Mouse (Mus musculus) C2C12 (cell line): ENCODE measurements around the gene Nacc2.

Experiments
- CEBPB ChIP-seq: IDR thresholded peaks from one replicate; pipeline ENCODE4 v1.6.1; 2011; ENCODE audit warnings: low read depth, mild to moderate bottlenecking, control low read depth, moderate library complexity
- CTCF ChIP-seq: IDR thresholded peaks from one replicate; pipeline ENCODE4 v1.5.1; 2011; ENCODE audit not compliant: control insufficient read depth, insufficient read depth, insufficient read length
- MAX ChIP-seq: IDR thresholded peaks from one replicate; pipeline ENCODE4 v1.6.1; 2011; ENCODE audit warnings: mild to moderate bottlenecking, control low read depth
- MYOD1 ChIP-seq: IDR thresholded peaks from one replicate; pipeline ENCODE4 v1.6.1; 2011; ENCODE audit warnings: low read depth; ENCODE audit not compliant: control insufficient read depth, insufficient read length
- USF1 ChIP-seq: IDR thresholded peaks from one replicate; pipeline ENCODE4 v1.6.1; 2011; ENCODE audit warnings: low read depth, mild to moderate bottlenecking, control low read depth, moderate library complexity

DNA sequence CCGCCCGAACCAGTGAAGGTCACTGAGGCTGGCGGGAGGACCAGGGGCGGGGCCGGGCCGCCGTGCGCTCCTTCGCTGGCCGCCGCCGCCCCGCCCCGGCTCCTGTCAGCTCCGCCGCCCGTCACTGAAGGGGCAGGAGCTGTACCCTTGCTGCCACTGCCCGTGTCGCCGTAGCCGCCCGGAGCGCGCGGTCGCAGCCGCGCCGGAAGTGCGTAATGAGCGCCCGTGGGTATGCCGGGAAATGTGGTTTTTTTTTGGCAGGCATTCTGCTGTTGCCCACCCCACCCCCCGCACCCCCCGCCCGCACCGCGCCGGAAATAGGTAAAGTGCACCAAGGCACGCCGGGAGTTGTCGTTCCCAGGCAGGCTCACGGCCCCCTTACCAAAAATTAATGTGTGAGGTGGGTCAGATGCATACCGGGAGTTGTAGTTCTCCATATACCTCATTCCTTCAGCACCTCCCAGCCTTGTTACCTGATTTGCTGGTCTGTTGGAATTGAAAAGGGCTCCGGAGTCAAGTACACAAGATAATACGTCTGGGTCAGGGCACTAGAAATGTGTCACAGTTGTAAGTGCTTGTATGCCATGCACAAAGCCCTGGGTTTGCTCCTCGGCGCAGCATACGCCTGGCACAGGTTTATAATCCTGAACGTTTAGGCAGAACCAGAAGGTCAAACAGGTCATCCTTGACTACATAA, 101.3 kb downstream of the Nacc2 start, which contains the start of gene Ubac1:
- TF ChIP-seq CTCF (no peak), USF1 (no peak), MAX (no peak), MYOD1 (no peak), CEBPB (no peak)
